Mouse (Mus musculus) E14TG2a.4 (cell line): ENCODE results near the gene Ube2e1.

ENCODE experiments used
- H3K27me3 ChIP-seq: 2 replicates; pipeline ENCODE4 v1.6.1; 2014; ENCODE audit warnings: low read length, control low read depth; ENCODE audit not compliant: insufficient read depth
- H3K36me3 ChIP-seq: 2 replicates; pipeline ENCODE4 v1.6.1; 2014; ENCODE audit warnings: low read length, control low read depth; ENCODE audit not compliant: insufficient read depth
- H3K4me1 ChIP-seq: replicated peaks from 2 replicates; pipeline ENCODE4 v1.6.1; 2014; ENCODE audit warnings: low read depth, low read length, control low read depth
- H3K4me3 ChIP-seq: replicated peaks from 2 replicates; pipeline ENCODE4 v1.5.1; 2014; ENCODE audit warnings: mild to moderate bottlenecking, low read length
- H3K9me3 ChIP-seq: 2 replicates; pipeline ENCODE4 v1.6.1; 2014; ENCODE audit warnings: low read length, control low read depth
- CTCF ChIP-seq: conservative IDR thresholded peaks from 2 replicates; pipeline ENCODE4 v1.5.1; 2014; ENCODE audit warnings: low read length
- NANOG ChIP-seq: IDR thresholded peaks from 2 replicates; pipeline ENCODE4 v1.6.1; 2014; ENCODE audit warnings: borderline replicate concordance, low read length, mixed read lengths
- POU5F1 ChIP-seq: IDR thresholded peaks from 2 replicates; pipeline ENCODE4 v1.6.1; 2014; ENCODE audit warnings: low read length, borderline replicate concordance

Gene Ube2e1

DNA sequence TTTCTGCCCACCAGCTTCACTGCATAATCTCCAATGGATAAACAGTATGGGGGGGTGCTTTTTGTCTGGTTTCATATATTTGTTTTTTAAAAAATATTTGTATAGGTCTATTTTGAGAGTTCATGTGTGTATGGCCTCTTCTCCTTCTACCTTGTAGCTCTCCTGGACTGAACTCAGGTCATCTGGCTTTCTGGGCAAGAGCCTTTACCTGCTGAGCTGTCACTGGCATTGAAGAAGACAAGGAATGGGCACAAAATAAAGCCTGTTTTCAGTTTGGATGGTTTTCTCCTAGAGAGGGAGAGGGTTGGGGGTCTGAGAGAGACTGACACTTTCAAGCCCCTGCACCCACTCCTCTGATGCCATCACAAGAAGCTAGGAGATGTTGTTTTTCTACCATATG is 4.4 kb upstream of the Ube2e1 start:
- H3K27me3 ChIP-seq, result peaks cover 9% of the 10 kb centered on the region
- H3K4me3 ChIP-seq, result no peak overlapping the region
- TF ChIP-seq CTCF (no peak), NANOG (no peak), POU5F1 (no peak)
- H3K36me3 ChIP-seq, result no peaks in the 10 kb centered on the region
- no peaks in the 10 kb centered on the region for H3K4me1 ChIP-seq
- H3K9me3 ChIP-seq, result no peaks in the 10 kb centered on the region

DNA sequence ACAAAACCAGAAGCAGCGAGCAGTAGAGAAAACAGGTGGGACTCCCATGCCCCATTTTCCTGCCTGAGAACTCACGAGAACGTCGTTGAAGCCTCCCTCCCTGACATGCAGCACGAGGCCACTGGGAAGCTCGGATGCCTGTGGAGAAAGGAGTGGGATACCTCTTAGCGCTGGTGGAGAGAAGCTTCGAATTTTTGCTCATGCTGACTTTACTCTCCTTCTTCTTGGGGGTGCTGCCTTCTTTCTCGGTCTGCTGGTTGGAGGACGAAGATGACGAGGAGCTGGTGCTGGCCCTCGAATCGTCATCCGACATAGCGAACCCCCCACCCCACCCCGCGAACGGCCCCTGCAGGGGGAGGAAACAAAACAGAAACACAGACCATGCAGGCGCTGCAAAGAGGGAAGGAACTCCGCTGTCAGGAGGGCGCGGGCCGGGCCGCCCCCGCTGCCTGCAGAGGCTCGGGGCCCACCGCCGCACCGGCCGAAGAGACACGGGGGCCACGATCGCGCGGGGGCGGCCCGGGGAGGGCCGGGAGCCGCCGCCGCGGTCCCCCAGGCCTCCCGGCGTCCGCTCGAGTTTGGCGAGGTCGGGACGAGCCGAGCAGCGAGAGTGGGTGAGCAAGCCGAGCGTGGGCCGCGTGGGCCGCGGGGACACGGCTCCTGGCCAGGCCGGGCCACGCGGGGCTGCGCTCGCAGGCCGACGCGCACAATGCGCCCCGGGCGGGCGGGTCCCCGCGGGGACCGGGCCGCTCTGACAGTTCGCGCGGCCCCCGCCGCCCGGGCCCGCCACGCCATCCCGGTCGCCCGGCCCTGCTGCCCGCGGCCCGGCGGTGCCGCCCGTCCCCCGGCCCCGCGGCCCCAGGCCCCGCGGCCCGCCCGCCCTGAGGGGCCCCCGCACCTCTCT is 618 bp downstream of the Ube2e1 start:
- H3K27me3 ChIP-seq, result peaks cover 29% of the 10 kb centered on the region
- H3K36me3 ChIP-seq, result peaks cover 14% of the 10 kb centered on the region
- H3K4me1 ChIP-seq, result peaks cover 24% of the 10 kb centered on the region
- no peaks in the 10 kb centered on the region for H3K9me3 ChIP-seq
- no peak for TF ChIP-seq POU5F1
- TF ChIP-seq NANOG, result no peak
- no peak for TF ChIP-seq CTCF
- peak overlapping the region; percentile 85 for H3K4me3 ChIP-seq

DNA sequence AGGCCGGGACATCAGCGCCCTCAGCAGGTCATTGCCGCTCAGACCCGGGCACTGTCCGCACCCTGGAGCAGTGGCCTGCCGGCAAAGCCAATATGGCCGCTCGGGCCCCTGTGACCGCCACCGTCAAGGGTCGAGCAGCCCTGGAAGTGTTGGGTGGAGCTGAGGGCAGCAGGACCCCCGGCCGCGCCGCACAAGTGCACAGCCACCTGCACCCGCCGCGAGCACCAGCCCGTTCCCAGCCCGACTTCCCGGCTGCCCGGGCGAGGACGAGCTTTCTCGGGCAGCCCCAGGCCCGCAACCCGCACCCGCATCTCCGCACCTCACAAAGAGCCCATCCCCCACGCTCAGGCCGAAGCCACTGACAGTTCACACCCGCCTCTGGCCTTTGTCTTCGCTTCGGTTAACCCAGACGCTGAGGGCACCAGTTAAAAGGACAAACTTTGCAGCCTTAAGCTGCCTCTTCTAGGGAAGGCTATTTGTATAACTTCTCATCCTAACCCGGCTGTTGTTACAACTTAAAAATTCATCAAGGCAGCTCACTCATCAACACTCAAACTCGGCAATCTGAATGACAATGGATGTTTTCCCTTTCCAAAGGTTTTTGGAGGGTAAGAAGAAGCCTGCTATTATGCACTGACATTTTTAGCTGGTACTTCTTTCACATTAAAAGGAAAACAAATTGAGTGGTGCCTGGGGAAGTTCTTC is 4.5 kb downstream of the Ube2e1 start:
- Histone ChIP-seq H3K27me3 (peaks cover 20% of the 10 kb centered on the region), H3K36me3 (peaks cover 14% of the 10 kb centered on the region), H3K9me3 (no peaks in the 10 kb centered on the region), H3K4me1 (peaks cover 27% of the 10 kb centered on the region), H3K4me3 (peak overlapping the region; percentile 75)
- peak; percentile 64; the same call in 1 of the 2 replicates for TF ChIP-seq NANOG
- no peak for TF ChIP-seq CTCF
- TF ChIP-seq POU5F1, result peak; percentile 14; the same call in 1 of the 2 replicates

DNA sequence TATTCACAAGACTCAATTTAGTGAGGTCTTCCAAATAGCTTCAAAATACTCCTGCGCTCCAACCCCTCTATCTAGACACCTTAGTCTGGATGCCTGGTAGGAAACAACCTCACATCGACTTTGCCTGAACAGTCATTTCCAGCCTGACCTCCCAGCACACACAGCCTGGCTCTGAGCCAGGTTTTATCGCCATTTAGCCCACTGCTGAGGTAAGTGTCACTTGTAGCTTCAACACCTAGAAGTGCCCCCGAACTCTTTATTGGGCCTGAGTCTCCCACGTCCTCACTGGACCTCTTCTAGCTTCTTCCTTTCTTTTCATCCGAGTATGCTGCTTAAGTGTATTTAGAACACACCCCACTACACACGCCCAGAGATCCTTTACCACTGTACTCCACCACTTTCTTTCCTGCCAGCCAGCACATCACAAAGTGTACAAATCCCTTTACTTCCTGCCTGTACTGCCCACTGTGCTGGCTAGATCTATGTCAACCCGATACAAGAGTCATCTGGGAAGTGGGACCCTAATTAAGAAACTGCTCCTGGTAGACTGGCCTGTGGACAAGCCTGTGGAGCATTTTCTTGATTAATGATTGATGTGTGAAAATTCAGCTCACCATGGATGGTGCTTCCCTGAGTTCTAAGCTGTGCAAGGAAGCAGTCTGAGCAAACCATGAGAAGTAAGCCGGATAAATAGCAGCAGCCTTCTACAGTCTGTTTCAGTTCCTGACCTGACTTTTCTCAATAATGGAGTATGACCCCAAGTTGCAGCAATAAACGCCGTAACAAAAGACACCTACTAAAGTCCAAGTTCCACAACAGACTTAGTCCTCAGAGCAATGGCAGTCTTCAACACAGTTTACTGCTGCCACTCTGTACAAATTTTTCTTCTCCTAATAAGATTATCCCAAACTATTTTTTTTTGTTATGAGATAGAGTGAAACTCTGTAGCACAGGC is 13.9 kb downstream of the Ube2e1 start:
- no peaks in the 10 kb centered on the region for H3K9me3 ChIP-seq
- H3K36me3 ChIP-seq, result no peaks in the 10 kb centered on the region
- H3K4me1 ChIP-seq, result peaks cover 6% of the 10 kb centered on the region; the same call in 1 of the 2 replicates
- TF ChIP-seq NANOG (no peak), POU5F1 (no peak), CTCF (no peak)
- H3K4me3 ChIP-seq, result no peak overlapping the region
- H3K27me3 ChIP-seq, result no peaks in the 10 kb centered on the region

DNA sequence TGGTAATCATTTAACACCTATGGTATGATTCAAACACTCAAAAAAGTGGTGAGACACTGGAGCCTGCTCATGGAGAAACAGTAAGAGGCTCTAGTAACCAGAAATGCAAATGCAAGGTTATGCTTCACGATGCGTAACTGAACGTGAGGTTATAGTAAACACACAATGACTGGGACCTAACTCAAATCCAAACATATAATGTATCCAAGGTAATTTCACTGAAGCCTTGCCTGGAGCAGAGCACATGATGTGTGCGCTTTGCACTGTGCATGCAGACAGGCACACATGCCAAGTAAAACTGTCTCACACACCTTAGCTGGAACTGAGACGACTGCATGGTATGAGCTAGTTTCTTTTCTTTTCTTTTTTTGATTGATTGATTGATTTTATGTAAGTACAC is 27.5 kb downstream of the Ube2e1 start:
- Histone ChIP-seq H3K36me3 (no peaks in the 10 kb centered on the region), H3K27me3 (no peaks in the 10 kb centered on the region), H3K4me1 (no peaks in the 10 kb centered on the region; the same call in 1 of the 2 replicates), H3K9me3 (no peaks in the 10 kb centered on the region), H3K4me3 (no peak overlapping the region)
- TF ChIP-seq NANOG, result no peak
- TF ChIP-seq CTCF, result no peak
- no peak for TF ChIP-seq POU5F1

DNA sequence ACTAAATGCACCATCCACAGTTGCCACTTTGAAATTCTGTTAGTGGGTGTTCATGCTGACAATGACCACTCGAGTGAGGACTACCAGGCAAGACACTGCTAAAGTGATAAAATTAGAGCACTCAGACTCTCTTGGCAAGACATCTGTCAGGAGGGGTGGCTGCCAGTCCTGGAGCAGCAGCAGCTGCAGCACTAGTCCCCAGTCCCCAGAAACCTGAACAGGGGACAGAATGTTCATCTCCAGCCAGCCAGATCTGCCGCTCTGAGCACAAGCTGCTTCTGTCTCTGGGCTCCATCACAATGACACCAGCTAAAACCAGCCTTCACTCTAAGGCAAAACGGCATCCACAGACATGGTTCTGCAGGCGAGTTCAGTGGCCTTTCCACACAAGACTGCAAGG is 28.4 kb downstream of the Ube2e1 start:
- Histone ChIP-seq H3K4me1 (no peaks in the 10 kb centered on the region), H3K27me3 (no peaks in the 10 kb centered on the region), H3K36me3 (no peaks in the 10 kb centered on the region), H3K4me3 (no peak overlapping the region), H3K9me3 (no peaks in the 10 kb centered on the region)
- TF ChIP-seq CTCF, result no peak

DNA sequence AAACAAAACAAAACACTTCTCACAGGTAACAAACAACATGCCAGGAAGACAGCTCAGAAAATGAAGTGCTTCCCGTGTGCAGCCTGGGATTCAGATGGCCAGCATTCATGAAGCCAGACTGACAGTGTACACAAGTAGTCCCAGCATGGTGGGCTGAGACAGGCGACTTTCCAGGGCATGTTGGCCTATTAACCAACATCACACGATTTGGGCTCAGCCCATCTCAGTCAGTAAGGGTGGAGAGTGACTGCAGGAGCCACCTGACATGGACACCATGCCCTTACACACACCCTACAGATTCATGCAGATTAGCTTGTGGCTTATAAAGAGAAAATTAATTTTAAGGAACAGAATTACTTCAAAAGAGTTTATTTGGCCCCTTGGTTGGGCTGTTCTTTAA is 28.9 kb downstream of the Ube2e1 start:
- no peak for TF ChIP-seq CTCF
- TF ChIP-seq NANOG, result no peak
- no peak for TF ChIP-seq POU5F1
- Histone ChIP-seq H3K4me3 (no peak overlapping the region), H3K9me3 (no peaks in the 10 kb centered on the region), H3K36me3 (no peaks in the 10 kb centered on the region), H3K27me3 (no peaks in the 10 kb centered on the region), H3K4me1 (no peaks in the 10 kb centered on the region)

DNA sequence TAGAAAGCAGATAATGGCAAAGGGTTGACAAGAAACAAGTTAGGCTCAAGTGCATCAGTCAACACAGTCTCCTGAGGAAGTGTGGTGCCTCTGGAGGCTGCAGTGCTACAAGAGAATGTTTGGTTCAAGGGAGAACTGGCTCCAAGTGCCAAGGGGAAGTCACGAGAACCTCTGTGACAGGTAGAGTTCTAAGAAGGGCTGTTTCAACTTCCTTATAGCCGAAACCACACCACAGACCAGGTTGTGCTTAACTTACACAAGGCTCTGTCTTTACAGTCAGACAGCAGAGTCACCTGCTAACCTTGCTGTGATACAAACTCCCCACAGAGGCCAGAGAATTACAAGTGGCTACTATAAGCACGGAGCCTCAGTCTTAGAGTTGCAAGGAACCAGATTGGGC is 30.1 kb downstream of the Ube2e1 start:
- H3K9me3 ChIP-seq, result no peaks in the 10 kb centered on the region
- TF ChIP-seq POU5F1 (no peak), NANOG (no peak), CTCF (no peak)

More for the DNA sequence above, 30.1 kb downstream of the Ube2e1 start:
- no peaks in the 10 kb centered on the region for H3K4me1 ChIP-seq
- H3K27me3 ChIP-seq, result no peaks in the 10 kb centered on the region
- no peak overlapping the region for H3K4me3 ChIP-seq
- no peaks in the 10 kb centered on the region for H3K36me3 ChIP-seq
